Mouse (Mus musculus): ENCODE data around the gene Trim47. TPM values are rescaled to one million over a fixed set of nuclear protein-coding genes. Genes with fewer than 3 reads are reported as not detected.

Trim47 gene
- total RNA-seq, 2 experiments from 2014 or later: 4.4 to 4.6 TPM

DNA sequence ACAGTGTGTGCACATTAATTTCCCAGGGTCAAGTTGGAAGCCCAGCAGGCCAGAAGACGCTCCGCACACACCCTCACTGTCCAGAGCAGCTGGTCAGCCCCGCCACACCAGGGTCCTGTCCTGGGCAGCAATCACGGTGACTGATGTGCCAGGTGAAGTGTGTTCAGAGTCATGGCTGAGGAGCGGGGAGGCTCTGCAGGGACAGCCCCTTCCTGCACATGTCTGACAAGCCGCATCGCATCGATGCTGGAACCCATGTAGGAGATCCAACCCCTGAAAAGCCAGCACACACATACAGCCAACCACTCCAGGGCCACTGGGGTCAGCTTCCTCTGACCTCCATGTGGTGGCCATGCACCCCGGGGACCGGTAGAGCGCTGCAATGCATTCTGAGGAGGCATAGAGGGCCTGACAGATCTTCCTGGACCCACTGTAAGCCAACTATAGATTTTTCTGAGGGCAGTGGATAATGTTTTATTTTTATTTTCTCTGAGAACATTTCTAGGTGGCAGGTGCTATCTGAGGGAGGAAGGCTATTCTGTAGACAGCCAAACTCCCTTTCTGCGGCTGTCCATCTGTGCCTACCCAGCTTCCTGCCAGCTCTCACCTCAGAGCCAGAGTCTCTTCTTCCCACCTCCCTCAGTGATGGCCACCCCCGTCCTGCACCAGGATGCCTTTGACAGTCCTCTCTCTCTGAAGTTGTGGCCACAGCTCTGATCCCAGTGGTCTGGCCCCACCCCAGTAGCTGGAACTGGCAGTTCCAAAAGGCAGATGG is 65.2 kb downstream of the Trim47 start:
- DNase-seq: no peak

GRCm38 (mm10) chr11:116060596-116060995 is 66.4 kb downstream of the Trim47 start:
- DNase-seq: no peak

DNA sequence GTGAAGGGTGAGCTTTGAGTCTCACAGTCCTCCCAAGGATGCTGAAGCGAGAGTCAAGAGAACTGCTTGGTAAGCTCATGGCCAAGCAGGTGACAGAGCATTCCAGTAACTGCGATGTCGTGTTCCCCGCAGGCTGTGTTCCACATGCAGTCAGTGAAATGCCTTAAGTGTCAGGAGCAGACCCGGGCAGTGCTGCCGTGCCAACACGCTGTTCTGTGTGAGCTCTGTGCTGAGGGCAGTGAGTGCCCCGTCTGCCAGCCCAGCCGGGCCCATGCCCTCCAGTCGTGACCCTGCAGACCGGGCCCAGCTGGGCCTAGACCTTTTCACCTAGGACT is 67.4 kb downstream of the Trim47 start:
- no peak for DNase-seq

DNA sequence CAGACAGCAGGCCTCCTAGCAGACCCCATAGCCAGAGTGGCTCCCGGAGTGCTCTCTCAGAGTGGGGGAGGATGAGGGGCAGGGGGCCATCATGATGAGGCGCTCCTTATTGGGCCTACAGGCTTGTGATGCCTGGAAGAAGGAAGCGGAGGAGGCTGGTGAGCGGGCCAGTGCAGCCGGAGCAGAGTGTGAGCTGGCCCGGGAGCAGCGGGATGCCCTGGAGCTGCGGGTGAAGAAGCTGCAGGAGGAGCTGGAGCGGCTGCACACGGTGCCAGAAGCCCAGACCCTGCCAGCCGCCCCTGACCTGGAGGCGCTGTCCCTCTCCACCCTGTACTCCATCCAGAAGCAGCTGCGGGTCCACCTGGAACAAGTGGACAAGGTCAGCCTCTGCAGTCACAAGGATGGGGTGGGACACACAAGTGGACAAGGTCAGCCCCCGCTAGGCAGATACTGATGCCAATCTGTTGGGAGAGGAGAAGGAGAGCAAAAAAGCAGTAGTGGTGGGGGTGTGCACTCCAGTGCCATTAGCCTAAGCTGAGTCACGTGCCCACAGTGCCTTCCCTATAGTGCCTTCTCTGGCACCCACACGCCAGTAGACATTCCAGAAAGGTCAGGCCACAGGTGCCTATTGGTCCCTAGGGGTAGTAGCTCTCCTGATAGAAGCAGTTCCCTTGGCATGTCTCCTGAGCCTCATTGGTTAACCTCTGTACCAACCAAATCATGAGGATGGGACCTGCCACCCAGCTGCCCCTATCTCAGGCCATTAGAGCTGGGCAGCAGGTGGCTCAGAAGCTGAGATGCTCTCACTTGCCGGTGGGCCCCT is 67.9 kb downstream of the Trim47 start:
- no peak for DNase-seq

GRCm38 (mm10) chr11:116058022-116058614 is 68.9 kb downstream of the Trim47 start:
- no peak for DNase-seq

DNA sequence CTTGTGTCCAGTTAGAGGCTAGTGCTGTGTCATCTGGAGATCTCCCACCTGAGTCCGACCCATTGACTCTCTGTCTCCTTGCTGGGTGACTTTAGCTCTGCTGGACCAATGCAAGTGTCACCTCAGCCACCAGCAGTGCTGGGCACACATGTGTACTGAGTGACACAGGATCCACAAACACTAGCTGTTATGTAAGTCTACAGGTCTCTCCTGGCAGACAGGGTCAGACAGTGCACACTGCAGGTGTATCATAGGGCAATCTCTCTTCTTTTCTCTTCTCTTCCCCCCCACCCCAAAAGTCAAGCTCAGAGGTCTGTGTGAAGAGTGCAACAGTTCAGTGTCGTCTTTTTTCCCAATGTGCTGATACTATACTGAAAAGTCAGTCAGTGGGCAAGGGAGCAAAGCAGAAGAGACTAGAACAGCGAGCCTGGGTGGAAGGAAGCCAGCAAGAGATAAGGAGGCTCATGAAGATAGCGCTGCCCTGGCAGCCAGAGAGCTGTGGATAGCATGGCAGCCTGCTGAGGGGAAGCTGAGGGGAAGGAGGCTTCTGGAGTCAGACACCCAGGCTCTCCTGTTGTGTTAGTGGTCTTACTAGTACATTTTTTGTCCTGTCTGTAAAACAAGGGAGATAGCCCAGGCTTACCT is 69.7 kb downstream of the Trim47 start:
- no peak for DNase-seq

GRCm38 (mm10) chr11:116055873-116056272 is 71.1 kb downstream of the Trim47 start:
- no peak for DNase-seq

Other genes with a start within 250 kb of the Trim47 start
- gene Smim5, start 227.2 kb downstream of the Trim47 start, total RNA-seq (2021): under 1 TPM in 1 of 2 experiments, not detected in 1; 0.72 TPM
- not detected for gene Smim6, start 215.2 kb downstream of the Trim47 start, total RNA-seq (2021)
- gene Sap30bp, start 193.9 kb downstream of the Trim47 start, total RNA-seq (2021): 10 to 100 TPM; 52.2 to 58.2 TPM
- 10 to 100 TPM; 30.4 to 35.1 TPM for gene Recql5, start 193.7 kb downstream of the Trim47 start, total RNA-seq (2021)
- 1 to 10 TPM; 8.2 to 9.7 TPM for gene Itgb4, start 152.5 kb downstream of the Trim47 start, total RNA-seq (2021)
- 10 to 100 TPM; 13.4 to 14.2 TPM for gene Galk1, start 114.5 kb downstream of the Trim47 start, total RNA-seq (2021)
- gene H3f3b, start 99.2 kb downstream of the Trim47 start, total RNA-seq (2021): 100 to 1,000 TPM; 263 to 275 TPM
- gene Unk, start 96.9 kb downstream of the Trim47 start, total RNA-seq (2021): 10 to 100 TPM; 19.4 to 21.9 TPM
- gene Unc13d, start 49.2 kb downstream of the Trim47 start, total RNA-seq (2021): 1 to 10 TPM; 1.9 to 2.4 TPM
- gene Wbp2, start 40.2 kb downstream of the Trim47 start, total RNA-seq (2021): 100 to 1,000 TPM; 402 to 404 TPM
- gene Trim65, start 3.9 kb upstream of the Trim47 start, total RNA-seq (2021): 1 to 10 TPM; 7.1 to 8.0 TPM
- gene Mrpl38, start 11.7 kb upstream of the Trim47 start, total RNA-seq (2021): 10 to 100 TPM; 55.1 to 58.2 TPM
- gene Fbf1, start 41.0 kb upstream of the Trim47 start, total RNA-seq (2021): 10 to 100 TPM; 80.9 to 95.6 TPM
- gene Ten1, start 71.6 kb upstream of the Trim47 start, total RNA-seq (2021): 10 to 100 TPM; 36.1 to 45.4 TPM
- gene Acox1, start 71.8 kb upstream of the Trim47 start, total RNA-seq (2021): 100 to 1,000 TPM; 119 to 126 TPM
- under 1 TPM; 0.25 to 0.85 TPM for gene Evpl, start 110.9 kb upstream of the Trim47 start, total RNA-seq (2021)
- gene Srp68, start 147.0 kb upstream of the Trim47 start, total RNA-seq (2021): 10 to 100 TPM; 60.7 to 66.0 TPM
- gene Galr2, start 153.7 kb upstream of the Trim47 start, total RNA-seq (2021): not detected
- gene Exoc7, start 180.0 kb upstream of the Trim47 start, total RNA-seq (2021): 10 to 100 TPM; 77.1 to 80.9 TPM
- gene Foxj1, start 208.2 kb upstream of the Trim47 start, total RNA-seq (2021): 1 to 10 TPM; 4.3 to 5.8 TPM